8 mouse cellular contexts compared by ENCODE assay signal in the genomic region with DNA sequence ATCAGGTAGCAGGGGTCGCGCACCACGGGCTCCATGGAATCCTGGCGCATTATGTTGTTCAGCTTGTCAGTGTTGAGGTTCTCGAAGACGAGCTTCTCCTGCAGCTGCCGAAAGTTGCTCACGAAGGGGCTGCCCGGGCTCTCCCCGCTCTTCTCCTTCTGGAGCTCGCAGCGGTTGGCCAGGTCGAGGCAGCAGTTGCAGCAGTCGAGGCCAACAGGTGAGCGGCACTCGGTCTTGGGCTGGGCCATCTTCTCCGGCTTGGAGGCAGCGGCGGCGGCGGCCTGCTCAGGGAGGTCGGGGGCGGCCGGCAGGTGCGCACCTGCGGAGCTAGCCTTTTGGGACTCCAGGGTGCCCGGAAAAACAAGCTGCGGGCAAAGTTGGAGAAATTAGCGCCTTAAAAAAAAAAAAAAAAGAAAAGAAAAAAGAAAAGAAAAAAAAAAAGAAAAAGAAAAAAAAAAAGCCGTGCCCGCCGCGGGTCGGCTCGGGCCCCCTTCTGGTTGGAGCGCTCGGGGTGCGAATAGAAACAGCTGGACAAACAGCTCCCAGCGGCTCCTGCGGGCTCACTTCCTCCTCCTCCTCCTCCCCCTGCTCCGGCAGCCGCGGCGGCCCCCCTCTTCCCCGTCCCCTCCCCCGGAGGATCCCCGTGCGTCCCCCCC. TPM values are rescaled to one million over a fixed set of nuclear protein-coding genes. Genes with fewer than 3 reads are reported as not detected.
DNase-seq lines count a peak whose midpoint lies in the region; ATAC-seq and TF ChIP-seq lines count a peak whose summit lies in the region.

No protein-coding gene starts in this region.

- no peak for TF ChIP-seq POLR2A in cerebellum, adult 2 months (IDR thresholded peaks at IDR 0.05; ENCODE audit: borderline replicate concordance, insufficient read depth, low read length)
- TF ChIP-seq POLR2A in testis, adult 2 months (IDR thresholded peaks at IDR 0.05; ENCODE audit: control insufficient read depth, low read depth, low read length): no peak

- H3K4me1 ChIP-seq in cerebellum, adult 2 months (ENCODE audit: control insufficient read depth, insufficient read depth, low read length): no peaks in the 10 kb centered on the region
- H3K4me1 ChIP-seq in G1E (ENCODE audit: insufficient read depth, low read depth, low read length): peaks cover 10% of the 10 kb centered on the region
- no peaks in the 10 kb centered on the region for H3K4me1 ChIP-seq in forebrain, postnatal 0 days (ENCODE audit: insufficient read depth)
- H3K4me1 ChIP-seq in testis, adult 2 months (ENCODE audit: control insufficient read depth, insufficient read depth, low read length): no peaks in the 10 kb centered on the region; the same call in 1 of the 2 replicates

- H3K36me3 ChIP-seq in G1E (replicated peaks): no peaks in the 10 kb centered on the region
- H3K36me3 ChIP-seq in forebrain, postnatal 0 days (ENCODE audit: insufficient read depth): no peaks in the 10 kb centered on the region
- no peaks in the 10 kb centered on the region for H3K36me3 ChIP-seq in testis, adult 2 months (ENCODE audit: control insufficient read depth, insufficient read depth, low read length)

- no peak overlapping the region for H3K27ac ChIP-seq in cerebellum, adult 2 months (ENCODE audit: insufficient read depth, low read length)
- H3K27ac ChIP-seq in forebrain, postnatal 0 days (ENCODE audit: low read depth, low read length): no peak overlapping the region
- H3K27ac ChIP-seq in testis, adult 2 months (ENCODE audit: control insufficient read depth, insufficient read depth, low read depth, low read length): no peak overlapping the region

- no peaks in the 10 kb centered on the region for H3K27me3 ChIP-seq in cerebellum, adult 2 months (ENCODE audit: control insufficient read depth, insufficient read depth, low read length)
- H3K27me3 ChIP-seq in G1E (ENCODE audit: insufficient read depth, low read length): peaks cover 21% of the 10 kb centered on the region
- H3K27me3 ChIP-seq in forebrain, postnatal 0 days (ENCODE audit: insufficient read depth, low read length): peaks cover 6% of the 10 kb centered on the region
- H3K27me3 ChIP-seq in testis, adult 2 months (ENCODE audit: control insufficient read depth, insufficient read depth, low read length): no peaks in the 10 kb centered on the region

- TF ChIP-seq CTCF in cerebellum, adult 2 months (IDR thresholded peaks at IDR 0.05; ENCODE audit: borderline replicate concordance, insufficient read depth, low read depth, low read length): no peak
- TF ChIP-seq CTCF in G1E (IDR thresholded peaks at IDR 0.05; ENCODE audit: low read depth, low read length): no peak
- TF ChIP-seq CTCF in forebrain, postnatal 0 days (IDR thresholded peaks at IDR 0.05; ENCODE audit: low read depth): no peak
- no peak for TF ChIP-seq CTCF in testis, adult 2 months (IDR thresholded peaks at IDR 0.05; ENCODE audit: control insufficient read depth, insufficient read depth, insufficient replicate concordance, low read depth, low read length)

- peak overlapping the region; percentile 67 for H3K4me2 ChIP-seq in forebrain, postnatal 0 days (ENCODE audit: low read depth)

- H3K4me3 ChIP-seq in cerebellum, adult 2 months (replicated peaks; ENCODE audit: insufficient read depth, low read depth, low read length): peak overlapping the region; percentile 42
- peak overlapping the region; percentile 72 for H3K4me3 ChIP-seq in G1E (ENCODE audit: low read depth, low read length)
- H3K4me3 ChIP-seq in forebrain, postnatal 0 days (ENCODE audit: low read depth, low read length): peak overlapping the region; percentile 47
- peak overlapping the region; percentile 49 for H3K4me3 ChIP-seq in testis, adult 2 months (ENCODE audit: control insufficient read depth, low read depth, low read length)

- ATAC-seq in cerebellum, adult (ENCODE audit: insufficient number of reproducible peaks, low FRiP score, low TSS enrichment): no peak
- ATAC-seq in G1E (ENCODE audit: extremely low read depth, insufficient number of reproducible peaks, low FRiP score, poor library complexity, severe bottlenecking): peak; percentile 42; the same call in 1 of the 2 replicates
- ATAC-seq in forebrain, postnatal 0 days: peak; percentile 21; the same call in 1 of the 2 replicates
- ATAC-seq in megakaryocyte progenitor cell, adult 5-6 weeks (replicated peaks; ENCODE audit: poor library complexity): 0 out of 2 replicates have a peak, but pooled peaks have one; percentile 31

- no peak overlapping the region for H3K9ac ChIP-seq in forebrain, postnatal 0 days

- H3K9me3 ChIP-seq in G1E (replicated peaks): no peaks in the 10 kb centered on the region
- H3K9me3 ChIP-seq in forebrain, postnatal 0 days (ENCODE audit: low read length): no peaks in the 10 kb centered on the region

- WGBS in cerebellum, adult 2 months: 15% methylated on average over 41 of the region's 48 CpGs
- 31% methylated on average over 37 of the region's 48 CpGs for WGBS in forebrain, postnatal 0 days

- DNase-seq in cerebellum, adult 2 months: no peak
- DNase-seq in G1E (ENCODE audit: low spot score): peak; percentile 28
- no peak for DNase-seq in forebrain, postnatal 0 days
- peak; percentile 14 for DNase-seq in kidney, postnatal 14 days
- DNase-seq in left cerebral cortex, adult 11 months (ENCODE audit: low spot score): no peak

RNA-seq across cellular contexts. Expression of a gene that starts 2.1 kb away (rescaled TPM):
- 155 and 168 TPM in 2 replicates for polyA plus RNA-seq in cerebellum, adult 2 months (2012; rRNA removed)
- total RNA-seq in G1E (2014; fragmentation: Nextera tagmentation) (86.0 and 93.8 TPM in 2 replicates), G1E (2017) (44.5 and 44.9 TPM in 2 replicates)
- polyA plus RNA-seq in G1E (2012): 31.0 and 52.5 TPM in 2 replicates
- 93.9 and 114 TPM in 2 replicates for total RNA-seq in forebrain, postnatal 0 days (2014; rRNA removed)
- polyA plus RNA-seq in forebrain, postnatal 0 days (2015; fragmentation: Nextera tagmentation; extraction: Ambion mirVana): 75.3 and 92.2 TPM in 2 replicates
- 24.6 and 26.8 TPM in 2 replicates for total RNA-seq in megakaryocyte progenitor cell, adult 5-6 weeks (2015)
- total RNA-seq in megakaryocyte progenitor cell, adult 5-6 weeks (2017): 25.3 and 29.8 TPM in 2 replicates
- 9.9 and 11.3 TPM in 2 replicates for polyA plus RNA-seq in testis, adult 2 months (2012; rRNA removed)

Comparison
In these comparisons a context has a peak if more than half of its experiments do, and no peak if none do; other contexts are left out.
1. DNase-seq: peak in G1E (single experiment) and kidney, postnatal 14 days (single experiment); none in cerebellum, adult 2 months (0 of 2), forebrain, postnatal 0 days (single experiment) and left cerebral cortex, adult 11 months (single experiment).
2. Peak in every context shown above with its lines, with median percentiles within 50 percentile points of each other: H3K4me3 ChIP-seq.